ENCODE assay signal across 16 mouse cellular contexts in genomic region chr14:29350627-29351026, GRCm38 (mm10).
"Had no signal": no experiment of that assay in that cellular context is flagged by ENCODE, and none has a peak within 500 bp of the region (broad histone marks: within the 10 kb centered on the region; RNA-seq: fewer than 3 reads in every experiment).

No protein-coding gene starts in this region.

- H3K9me3 ChIP-seq: limb, embryonic 15.5 days; liver, embryonic 12.5 days; lung, embryonic 15.5 days; midbrain, embryonic 12.5 days; stomach, embryonic 15.5 days had no signal

- DNase-seq: kidney, adult 11 months; kidney, adult 9 months; kidney, postnatal 36 days; left cerebral cortex, postnatal 4 days; lung, postnatal 14 days; right cerebral cortex, postnatal 14 days; thymus, postnatal 36 days had no signal

- H3K4me2 ChIP-seq: limb, embryonic 15.5 days; liver, embryonic 12.5 days; lung, embryonic 15.5 days; midbrain, embryonic 12.5 days; stomach, embryonic 15.5 days had no signal

- H3K36me3 ChIP-seq: limb, embryonic 15.5 days; liver, embryonic 12.5 days; lung, embryonic 15.5 days; midbrain, embryonic 12.5 days; stomach, embryonic 15.5 days had no signal

- H3K9ac ChIP-seq: limb, embryonic 15.5 days; liver, embryonic 12.5 days; lung, embryonic 15.5 days; midbrain, embryonic 12.5 days; stomach, embryonic 15.5 days had no signal

- H3K4me1 ChIP-seq: limb, embryonic 15.5 days; liver, embryonic 12.5 days; lung, embryonic 15.5 days; megakaryocyte, embryonic 14.5 days; midbrain, embryonic 12.5 days; stomach, embryonic 15.5 days had no signal

- H3K27me3 ChIP-seq: limb, embryonic 15.5 days; liver, embryonic 12.5 days; lung, embryonic 15.5 days; megakaryocyte, embryonic 14.5 days; midbrain, embryonic 12.5 days; stomach, embryonic 15.5 days had no signal

- ATAC-seq: liver, embryonic 12.5 days had no signal

- H3K4me3 ChIP-seq: limb, embryonic 15.5 days; liver, embryonic 12.5 days; lung, embryonic 15.5 days; megakaryocyte, embryonic 14.5 days; midbrain, embryonic 12.5 days; myocyte; stomach, embryonic 15.5 days had no signal

- H3K27ac ChIP-seq: kidney, postnatal 0 days; limb, embryonic 15.5 days; liver, embryonic 12.5 days; lung, embryonic 15.5 days; macrophage; midbrain, embryonic 12.5 days; stomach, embryonic 15.5 days had no signal
